Mouse (Mus musculus) G1E-ER4 (cell line): Measurements from ENCODE around the gene H1f0. TPM values are rescaled to one million over a fixed set of nuclear protein-coding genes. Genes with fewer than 3 reads are reported as not detected.

ENCODE experiments used
- GATA1 ChIP-seq: IDR thresholded peaks from one replicate; pipeline ENCODE4 v1.8.0; 2012; ENCODE audit warnings: low read length, inconsistent platforms
- polyA plus RNA-seq: library from polyadenylated mRNA; stranded (reverse); fragments of >175 nt; gene quantifications from 2 replicates; pipeline ENCODE4 v1.2.3, GENCODE M21; 2012

H1f0 gene
- polyA plus RNA-seq, 1 experiment = not detected

- TF ChIP-seq GATA1 = no peak
Observed at GRCm38 (mm10) chr15:78996663-78997062, 31.6 kb upstream of the H1f0 start.

GRCm38 (mm10) chr15:78998348-78998747 is 29.9 kb upstream of the H1f0 start:
- TF ChIP-seq GATA1 = no peak

- no peak for TF ChIP-seq GATA1
Observed at GRCm38 (mm10) chr15:78999586-78999985, 28.7 kb upstream of the H1f0 start.

- no peak for TF ChIP-seq GATA1
Observed at GRCm38 (mm10) chr15:79000357-79000791, 27.9 kb upstream of the H1f0 start.

- TF ChIP-seq GATA1 = no peak
Observed at GRCm38 (mm10) chr15:79001559-79001958, 26.7 kb upstream of the H1f0 start.

- TF ChIP-seq GATA1 = no peak
Observed at GRCm38 (mm10) chr15:79002036-79002435, 26.2 kb upstream of the H1f0 start.

GRCm38 (mm10) chr15:79003079-79003478 is 25.2 kb upstream of the H1f0 start:
- no peak for TF ChIP-seq GATA1

- no peak for TF ChIP-seq GATA1
Observed at GRCm38 (mm10) chr15:79005581-79005980, 22.7 kb upstream of the H1f0 start.

GRCm38 (mm10) chr15:79006638-79007037 is 21.6 kb upstream of the H1f0 start:
- TF ChIP-seq GATA1 = no peak

GRCm38 (mm10) chr15:79007059-79007458 is 21.2 kb upstream of the H1f0 start:
- TF ChIP-seq GATA1 = no peak

GRCm38 (mm10) chr15:79009734-79010133 is 18.5 kb upstream of the H1f0 start:
- TF ChIP-seq GATA1 = no peak

GRCm38 (mm10) chr15:79011550-79011949 is 16.7 kb upstream of the H1f0 start:
- TF ChIP-seq GATA1 = no peak

- no peak for TF ChIP-seq GATA1
Observed at GRCm38 (mm10) chr15:79013382-79013781, 14.9 kb upstream of the H1f0 start.

- TF ChIP-seq GATA1 = no peak
Observed at GRCm38 (mm10) chr15:79018191-79018590, 10.1 kb upstream of the H1f0 start.

- TF ChIP-seq GATA1 = no peak
Observed at GRCm38 (mm10) chr15:79018886-79019285, 9.4 kb upstream of the H1f0 start.

- no peak for TF ChIP-seq GATA1
Observed at GRCm38 (mm10) chr15:79022671-79023230, 5.5 kb upstream of the H1f0 start.

- no peak for TF ChIP-seq GATA1
Observed at GRCm38 (mm10) chr15:79023366-79023765, 4.9 kb upstream of the H1f0 start.
